Mouse (Mus musculus) stomach, embryonic 15.5 days (tissue): ENCODE data around the gene Vmn1r11. TPM values are rescaled to one million over a fixed set of nuclear protein-coding genes. Genes with fewer than 3 reads are reported as not detected.

Experiments used
- ATAC-seq: fragments of 200-750 bp; cut with Nextera tagmentation; 2 replicates; pipeline ENCODE4 v1.8.0; 2017; ENCODE audit warnings: low read depth, moderate number of reproducible peaks, moderate TSS enrichment; ENCODE audit not compliant: insufficient read depth, low FRiP score
- H3K27ac ChIP-seq: fragments of 300-500 bp; sonication (generic); 2 replicates; pipeline ENCODE4 v1.5.1; 2015; ENCODE audit warnings: mild to moderate bottlenecking, inconsistent platforms
- H3K27me3 ChIP-seq: fragments of 300-500 bp; sonication (generic); replicated peaks from 2 replicates; pipeline ENCODE4 v1.6.1; 2015; ENCODE audit warnings: inconsistent platforms
- H3K36me3 ChIP-seq: fragments of 300-500 bp; sonication (generic); 2 replicates; pipeline ENCODE4 v1.6.1; 2015; ENCODE audit warnings: inconsistent platforms
- H3K4me1 ChIP-seq: fragments of 300-500 bp; sonication (generic); 2 replicates; pipeline ENCODE4 v1.6.1; 2015; ENCODE audit warnings: inconsistent platforms
- H3K4me2 ChIP-seq: fragments of 300-500 bp; sonication (generic); 2 replicates; pipeline ENCODE4 v1.6.1; 2015; ENCODE audit warnings: mild to moderate bottlenecking, inconsistent platforms
- H3K4me3 ChIP-seq: fragments of 300-500 bp; sonication (generic); replicated peaks from 2 replicates; pipeline ENCODE4 v1.5.1; 2015; ENCODE audit warnings: inconsistent platforms
- H3K9ac ChIP-seq: fragments of 300-500 bp; sonication (generic); 2 replicates; pipeline ENCODE4 v1.6.1; 2015; ENCODE audit warnings: inconsistent platforms
- H3K9me3 ChIP-seq: fragments of 300-500 bp; sonication (generic); 2 replicates; pipeline ENCODE4 v1.6.1; 2016; ENCODE audit warnings: inconsistent platforms
- WGBS: fragments of 180-500 bp; shearing (Covaris S2); methylation state at CpG from one replicate; pipeline ENCODE4 v1.1.7; 2015; 5-methylcytosine and 5-hydroxymethylcytosine counted together
- polyA plus RNA-seq: library from polyadenylated mRNA; unstranded; fragments of >200 nt; fragmentation: Nextera tagmentation; extraction: Ambion mirVana; gene quantifications from 2 replicates; pipeline ENCODE4 v1.2.1, GENCODE M21; 2015

Gene Vmn1r11
- polyA plus RNA-seq, result not detected in 2 replicates

DNA sequence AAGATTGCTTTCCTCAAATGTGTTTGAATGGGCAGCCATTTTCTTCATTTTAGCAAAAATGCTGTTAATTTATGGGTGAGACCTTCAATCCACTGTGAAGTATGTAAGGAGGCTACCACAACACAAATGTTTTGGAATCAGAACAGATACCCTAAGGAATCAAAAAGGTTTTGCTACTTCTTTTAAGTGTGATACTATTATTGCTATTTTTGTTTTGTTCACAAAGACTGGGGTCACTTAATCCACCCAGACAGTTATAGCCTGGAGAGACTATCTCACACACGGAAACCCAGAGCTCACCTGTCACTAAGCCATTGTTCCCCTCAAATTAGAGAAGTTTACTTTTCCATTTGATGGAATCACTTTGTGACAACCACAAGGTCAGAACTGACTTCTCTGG lies at the start of gene Vmn1r11:
Vmn1r11 (plus strand) TSS at position 301 of the 400 bp plus-strand sequence.
- Histone ChIP-seq H3K4me1 (no peaks in the 10 kb centered on the region), H3K27me3 (no peaks in the 10 kb centered on the region), H3K27ac (no peak within 1 kb of the TSS), H3K9ac (no peak within 1 kb of the TSS), H3K36me3 (no peaks in the 10 kb centered on the region), H3K4me3 (no peak within 1 kb of the TSS), H3K4me2 (no peak within 1 kb of the TSS), H3K9me3 (no peaks in the 10 kb centered on the region)
- ATAC-seq, result no peak
- 81% methylated on average over 1 of the region's 1 CpGs for WGBS

- WGBS, result 65% methylated on average over 1 of the region's 1 CpGs
- H3K9ac ChIP-seq, result no peak overlapping the region
- no peak overlapping the region for H3K4me2 ChIP-seq
- no peaks in the 10 kb centered on the region for H3K27me3 ChIP-seq
- no peak for ATAC-seq
- no peaks in the 10 kb centered on the region for H3K9me3 ChIP-seq
- H3K36me3 ChIP-seq, result no peaks in the 10 kb centered on the region
- H3K4me1 ChIP-seq, result no peaks in the 10 kb centered on the region
- H3K27ac ChIP-seq, result no peak overlapping the region
- H3K4me3 ChIP-seq, result no peak overlapping the region
These were observed 26.9 kb upstream of the Vmn1r11 start for GRCm38 (mm10) chr6:57106358-57106757.

DNA sequence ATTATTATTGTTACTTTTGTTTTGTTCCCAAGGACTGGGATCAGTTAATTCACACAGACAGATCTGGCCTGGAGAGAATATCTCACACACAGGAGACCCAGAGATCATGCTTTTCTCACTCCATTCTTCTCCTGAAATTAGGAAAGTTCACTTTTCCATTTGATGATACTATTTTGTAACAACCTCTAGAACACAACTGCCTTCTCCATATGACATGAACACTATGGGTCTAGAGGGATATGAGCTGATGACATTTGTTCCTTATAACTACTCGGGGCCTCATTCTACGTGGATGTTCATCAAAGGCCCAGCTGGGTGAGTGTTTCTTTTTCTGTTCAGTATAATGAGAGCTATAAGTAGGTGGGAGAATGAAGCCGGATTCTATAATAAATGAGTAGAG lies 24.1 kb upstream of the Vmn1r11 start, which contains the start of gene Vmn1r10:
Vmn1r10 (plus strand) TSS at position 301 of the 400 bp plus-strand sequence.
- no peaks in the 10 kb centered on the region for H3K9me3 ChIP-seq
- ATAC-seq, result no peak
- no peaks in the 10 kb centered on the region for H3K27me3 ChIP-seq
- no peaks in the 10 kb centered on the region for H3K36me3 ChIP-seq
- no peak within 1 kb of the TSS for H3K4me3 ChIP-seq
- 85% methylated on average over 3 of the region's 3 CpGs for WGBS
- H3K4me1 ChIP-seq, result no peaks in the 10 kb centered on the region
- H3K4me2 ChIP-seq, result no peak within 1 kb of the TSS
- H3K27ac ChIP-seq, result no peak within 1 kb of the TSS
- no peak within 1 kb of the TSS for H3K9ac ChIP-seq

DNA sequence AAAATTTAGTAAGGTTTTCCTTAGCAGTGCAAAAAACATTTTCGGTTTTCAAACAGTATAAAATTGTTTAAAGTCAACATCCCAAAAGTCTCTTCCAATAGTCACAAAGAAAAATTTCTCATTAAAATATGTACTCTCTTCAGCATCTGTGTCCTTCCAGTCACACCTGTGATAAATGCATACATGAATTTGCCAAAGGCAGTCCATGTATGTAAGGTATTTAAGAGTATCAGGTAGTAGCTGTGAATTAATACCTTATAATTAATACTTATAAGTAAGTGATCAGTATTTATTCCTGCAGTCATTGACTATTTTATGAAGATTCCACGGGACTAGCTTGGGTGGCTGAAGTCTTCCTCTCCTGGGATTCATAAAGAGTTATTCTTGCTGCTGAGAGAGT lies 23.4 kb downstream of the Vmn1r11 start, which contains the start of gene Vmn1r12:
Vmn1r12 (plus strand) TSS at position 301 of the 400 bp plus-strand sequence.
- Histone ChIP-seq H3K27ac (no peak within 1 kb of the TSS), H3K4me1 (no peaks in the 10 kb centered on the region), H3K27me3 (no peaks in the 10 kb centered on the region), H3K4me3 (no peak within 1 kb of the TSS), H3K36me3 (no peaks in the 10 kb centered on the region), H3K9ac (no peak within 1 kb of the TSS), H3K9me3 (no peaks in the 10 kb centered on the region), H3K4me2 (no peak within 1 kb of the TSS)
- no peak for ATAC-seq
- WGBS, result 83% methylated on average over 2 of the region's 2 CpGs

Other genes with a start within 250 kb of the Vmn1r11 start
- 76.0 and 83.0 TPM in 2 replicates for gene Nt5c3, start 209.5 kb upstream of the Vmn1r11 start, polyA plus RNA-seq
- 0.36 TPM in 2 replicates for gene Vmn1r4, start 209.4 kb upstream of the Vmn1r11 start, polyA plus RNA-seq
- gene Vmn1r5, start 163.2 kb upstream of the Vmn1r11 start, polyA plus RNA-seq, result not detected in 2 replicates
- not detected in 2 replicates for gene Vmn1r6, start 136.2 kb upstream of the Vmn1r11 start, polyA plus RNA-seq
- not detected in 2 replicates for gene Vmn1r7, start 108.1 kb upstream of the Vmn1r11 start, polyA plus RNA-seq
- gene Vmn1r8, start 101.2 kb upstream of the Vmn1r11 start, polyA plus RNA-seq, result not detected in 2 replicates
- gene Vmn1r9, start 66.7 kb upstream of the Vmn1r11 start, polyA plus RNA-seq, result not detected in 2 replicates
- gene Vmn1r10, start 24.0 kb upstream of the Vmn1r11 start, polyA plus RNA-seq, result not detected in 2 replicates
- not detected in 2 replicates for gene Vmn1r12, start 23.5 kb downstream of the Vmn1r11 start, polyA plus RNA-seq
- gene Vmn1r13, start 69.8 kb downstream of the Vmn1r11 start, polyA plus RNA-seq, result not detected in 2 replicates
- not detected in 2 replicates for gene Vmn1r14, start 98.2 kb downstream of the Vmn1r11 start, polyA plus RNA-seq
- not detected in 2 replicates for gene Vmn1r15, start 124.5 kb downstream of the Vmn1r11 start, polyA plus RNA-seq
- not detected in 2 replicates for gene Vmn1r16, start 196.0 kb downstream of the Vmn1r11 start, polyA plus RNA-seq
- not detected in 2 replicates for gene Vmn1r17, start 230.3 kb downstream of the Vmn1r11 start, polyA plus RNA-seq